16 mouse cellular contexts compared by ENCODE assay signal in the genomic region with DNA sequence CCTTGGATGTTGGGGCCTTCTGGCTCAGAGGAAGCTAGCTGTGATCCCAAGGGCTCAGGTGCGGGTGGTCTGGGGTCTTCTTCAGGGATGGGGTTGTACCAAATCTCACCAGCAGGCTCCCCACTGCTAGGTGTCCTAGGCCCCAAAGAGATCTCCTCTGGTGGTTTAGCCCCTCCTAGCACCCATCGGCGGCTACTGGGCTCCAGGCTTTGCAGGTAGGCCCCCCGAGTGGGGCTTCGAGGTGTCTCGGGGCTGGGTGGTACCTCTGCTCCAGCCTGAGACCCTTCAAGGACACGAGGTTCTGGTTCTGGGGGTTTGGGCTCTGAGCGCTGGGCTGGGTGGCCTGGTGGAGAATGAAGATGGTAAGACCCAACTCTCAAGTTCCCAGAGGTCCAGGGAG. TPM values are rescaled to one million over a fixed set of nuclear protein-coding genes. Genes with fewer than 3 reads are reported as not detected.
DNase-seq lines count a peak whose midpoint lies in the region; ATAC-seq and TF ChIP-seq lines count a peak whose summit lies in the region.
"Had no signal": no experiment of that assay in that cellular context is flagged by ENCODE, and none has a peak within 500 bp of the region (broad histone marks: within the 10 kb centered on the region; RNA-seq: fewer than 3 reads in every experiment).

No protein-coding gene starts in this region.

- H3K4me2 ChIP-seq in lung, embryonic 15.5 days, result peak overlapping the region; percentile 62
- H3K4me2 ChIP-seq in embryonic facial prominence, embryonic 15.5 days (replicated peaks), result peak overlapping the region; percentile 67
- H3K4me2 ChIP-seq in liver, postnatal 0 days (ENCODE audit: low read depth, low read length), result peak overlapping the region; percentile 67; the same call in 1 of the 2 replicates

- 0 out of 2 replicates have a peak overlapping the region, but pooled peaks have one; percentile 22 for H3K9ac ChIP-seq in lung, embryonic 15.5 days
- H3K9ac ChIP-seq in embryonic facial prominence, embryonic 15.5 days, result peak overlapping the region; percentile 18; the same call in 1 of the 2 replicates
- no peak overlapping the region for H3K9ac ChIP-seq in liver, postnatal 0 days (replicated peaks)
- H3K9ac ChIP-seq: hindbrain, embryonic 14.5 days had no signal

- no peak for ATAC-seq in lung, embryonic 15.5 days (ENCODE audit: borderline replicate concordance, extremely low read depth, low FRiP score, low TSS enrichment)
- no peak for ATAC-seq in embryonic facial prominence, embryonic 15.5 days (ENCODE audit: insufficient number of reproducible peaks, low FRiP score, low TSS enrichment, low read depth)
- ATAC-seq in liver, postnatal 0 days, result no peak

- WGBS in lung, embryonic 15.5 days, result 87% methylated on average over 8 of the region's 8 CpGs
- 89% methylated on average over 8 of the region's 8 CpGs for WGBS in embryonic facial prominence, embryonic 15.5 days
- WGBS in liver, postnatal 0 days (ENCODE audit: insufficient replicate concordance), result 91% methylated on average over 8 of the region's 8 CpGs

- peak overlapping the region; percentile 89; the same call in 1 of the 2 replicates for H3K4me3 ChIP-seq in lung, embryonic 15.5 days
- peak overlapping the region; percentile 69 for H3K4me3 ChIP-seq in embryonic facial prominence, embryonic 15.5 days (replicated peaks)
- H3K4me3 ChIP-seq in liver, postnatal 0 days (ENCODE audit: low read depth, low read length), result no peak overlapping the region

- peaks cover 48% of the 10 kb centered on the region for H3K36me3 ChIP-seq in lung, embryonic 15.5 days
- H3K36me3 ChIP-seq in embryonic facial prominence, embryonic 15.5 days, result peaks cover 48% of the 10 kb centered on the region
- peaks cover 8% of the 10 kb centered on the region for H3K36me3 ChIP-seq in liver, postnatal 0 days (replicated peaks; ENCODE audit: insufficient read depth, low read length)

- H3K27ac ChIP-seq in lung, embryonic 15.5 days, result 0 out of 2 replicates have a peak overlapping the region, but pooled peaks have one; percentile 93
- no peak overlapping the region for H3K27ac ChIP-seq in embryonic facial prominence, embryonic 15.5 days (replicated peaks)
- peak overlapping the region; percentile 85; the same call in 1 of the 2 replicates for H3K27ac ChIP-seq in liver, postnatal 0 days (ENCODE audit: low read depth)
- H3K27ac ChIP-seq: hindbrain, embryonic 14.5 days; neural tube, embryonic 13.5 days had no signal

- no peaks in the 10 kb centered on the region for H3K27me3 ChIP-seq in lung, embryonic 15.5 days
- H3K27me3 ChIP-seq in embryonic facial prominence, embryonic 15.5 days, result no peaks in the 10 kb centered on the region
- peaks cover 16% of the 10 kb centered on the region for H3K27me3 ChIP-seq in liver, postnatal 0 days (ENCODE audit: insufficient read depth, low read length)
- H3K27me3 ChIP-seq: neural tube, embryonic 13.5 days had no signal

- intact Hi-C loops in left cerebral cortex, postnatal 4 days (cut with DNase I), result no loop called here

- TF ChIP-seq EP300 in liver, postnatal 0 days (IDR thresholded peaks at IDR 0.05; ENCODE audit: low read depth), result no peak

- TF ChIP-seq CTCF in liver, postnatal 0 days (IDR thresholded peaks at IDR 0.05; ENCODE audit: low read depth), result no peak

- peak; percentile 90 for DNase-seq in heart, adult 11 months
- no peak for DNase-seq in heart, postnatal 4 days
- DNase-seq in lung, postnatal 14 days, result no peak
- no peak for DNase-seq in liver, postnatal 0 days
- no peak for DNase-seq in frontal cortex, postnatal 14 days (ENCODE audit: low spot score in 2 of 2)
- DNase-seq in left cerebral cortex, postnatal 4 days, result no peak
- DNase-seq: right cerebral cortex, postnatal 25 days had no signal

- H3K4me1 ChIP-seq in lung, embryonic 15.5 days, result peaks cover 16% of the 10 kb centered on the region
- H3K4me1 ChIP-seq in embryonic facial prominence, embryonic 15.5 days, result peaks cover 17% of the 10 kb centered on the region
- peaks cover 6% of the 10 kb centered on the region; the same call in 1 of the 2 replicates for H3K4me1 ChIP-seq in liver, postnatal 0 days (ENCODE audit: insufficient read depth)

- no peaks in the 10 kb centered on the region for H3K9me3 ChIP-seq in lung, embryonic 15.5 days
- no peaks in the 10 kb centered on the region for H3K9me3 ChIP-seq in embryonic facial prominence, embryonic 15.5 days (replicated peaks)
- no peaks in the 10 kb centered on the region for H3K9me3 ChIP-seq in liver, postnatal 0 days (ENCODE audit: low read length)
- H3K9me3 ChIP-seq: neural tube, embryonic 13.5 days had no signal

RNA-seq across cellular contexts. Expression of gene Syde1, which starts 1.9 kb away (rescaled TPM):
- 10 to 100 TPM; 21.4 to 22.0 TPM for total RNA-seq in heart, postnatal 4 days (2021)
- polyA plus RNA-seq in lung, embryonic 15.5 days (2015; fragmentation: Nextera tagmentation; extraction: Ambion mirVana), result 19.1 and 21.8 TPM in 2 replicates
- polyA plus RNA-seq in embryonic facial prominence, embryonic 15.5 days (2015; fragmentation: Nextera tagmentation; extraction: Ambion mirVana), result 18.3 and 20.2 TPM in 2 replicates
- 1.5 TPM in 2 replicates for polyA plus RNA-seq in liver, postnatal 0 days (2015; fragmentation: Nextera tagmentation; extraction: Ambion mirVana)
- 1 to 10 TPM; 4.1 to 4.7 TPM for total RNA-seq in left cerebral cortex, postnatal 4 days (2021)
- total RNA-seq: megakaryocyte-erythroid progenitor cell, adult 5-6 weeks had no signal

RNA-seq across cellular contexts. Expression of gene Ilvbl, which starts 15.8 kb away (rescaled TPM):
- total RNA-seq in heart, postnatal 4 days (2021), result 10 to 100 TPM; 64.9 to 74.5 TPM
- polyA plus RNA-seq in lung, embryonic 15.5 days (2015; fragmentation: Nextera tagmentation; extraction: Ambion mirVana), result 49.0 and 52.2 TPM in 2 replicates
- 69.2 and 75.6 TPM in 2 replicates for polyA plus RNA-seq in embryonic facial prominence, embryonic 15.5 days (2015; fragmentation: Nextera tagmentation; extraction: Ambion mirVana)
- 37.1 and 39.1 TPM in 2 replicates for polyA plus RNA-seq in liver, postnatal 0 days (2015; fragmentation: Nextera tagmentation; extraction: Ambion mirVana)
- total RNA-seq in left cerebral cortex, postnatal 4 days (2021), result 10 to 100 TPM; 30.0 to 39.9 TPM

RNA-seq across cellular contexts. Expression of gene Olfr1357, which starts 28.0 kb away (rescaled TPM):
- total RNA-seq in heart, postnatal 4 days (2021), result not detected
- polyA plus RNA-seq in lung, embryonic 15.5 days (2015; fragmentation: Nextera tagmentation; extraction: Ambion mirVana), result not detected in 2 replicates
- 0.09 TPM in 1 of 2 replicates, not detected in the other for polyA plus RNA-seq in embryonic facial prominence, embryonic 15.5 days (2015; fragmentation: Nextera tagmentation; extraction: Ambion mirVana)
- not detected in 2 replicates for polyA plus RNA-seq in liver, postnatal 0 days (2015; fragmentation: Nextera tagmentation; extraction: Ambion mirVana)
- total RNA-seq in left cerebral cortex, postnatal 4 days (2021), result not detected
- total RNA-seq: adrenal gland, postnatal 10 days; layer of hippocampus, adult 18-20 months; left cerebral cortex, postnatal 36 days; megakaryocyte-erythroid progenitor cell, adult 5-6 weeks had no signal
- polyA plus RNA-seq: embryonic facial prominence, embryonic 11.5 days; hindbrain, embryonic 14.5 days; neural tube, embryonic 13.5 days had no signal
